Mouse (Mus musculus) liver, adult 2 months (tissue): ENCODE measurements around the gene Gtpbp3. TPM values are rescaled to one million over a fixed set of nuclear protein-coding genes. Genes with fewer than 3 reads are reported as not detected.

Experiments used
- DNase-seq: peaks from one replicate; pipeline ENCODE4 v3.0.0-alpha.2; 2011; ENCODE audit warnings: low read depth, low spot score; ENCODE audit errors: extremely low read depth
- H3K27ac ChIP-seq: fragments of 200-500 bp; replicated peaks from 2 replicates; pipeline ENCODE4 v1.5.1; 2012; ENCODE audit warnings: low read depth, mild to moderate bottlenecking, control low read depth, inconsistent platforms, low read length; ENCODE audit not compliant: insufficient read depth
- H3K27me3 ChIP-seq: fragments of 200-500 bp; 2 replicates; pipeline ENCODE4 v1.6.1; 2012; ENCODE audit warnings: mild to moderate bottlenecking, moderate library complexity, low read length, inconsistent platforms; ENCODE audit not compliant: control insufficient read depth, insufficient read depth
- H3K36me3 ChIP-seq: fragments of 200-500 bp; 2 replicates; pipeline ENCODE4 v1.6.1; 2012; ENCODE audit warnings: low read length, inconsistent platforms; ENCODE audit not compliant: control insufficient read depth, insufficient read depth
- H3K4me1 ChIP-seq: fragments of 200-500 bp; 2 replicates; pipeline ENCODE4 v1.6.1; 2011; ENCODE audit warnings: low read length; ENCODE audit not compliant: control insufficient read depth, insufficient read depth
- H3K4me3 ChIP-seq: fragments of 200-500 bp; 2 replicates; pipeline ENCODE4 v1.5.1; 2011; ENCODE audit warnings: low read depth, mild to moderate bottlenecking, control low read depth, low read length, moderate library complexity; ENCODE audit not compliant: insufficient read depth
- H3K79me2 ChIP-seq: fragments of 200-500 bp; 2 replicates; pipeline ENCODE4 v1.6.1; 2012; ENCODE audit warnings: inconsistent platforms, mild to moderate bottlenecking, low read length, moderate library complexity; ENCODE audit not compliant: control insufficient read depth, insufficient read depth
- H3K9ac ChIP-seq: fragments of 200-500 bp; 2 replicates; pipeline ENCODE4 v1.6.1; 2012; ENCODE audit warnings: low read depth, mild to moderate bottlenecking, control low read depth, inconsistent platforms, low read length
- CTCF ChIP-seq: fragments of 200-500 bp; IDR thresholded peaks from 2 replicates; pipeline ENCODE4 v1.5.1; 2011; ENCODE audit warnings: low read depth, low read length, control low read depth
- POLR2A ChIP-seq: fragments of 200-500 bp; IDR thresholded peaks from 2 replicates; pipeline ENCODE4 v1.6.1; 2011; ENCODE audit warnings: low read length, control low read depth; ENCODE audit not compliant: insufficient read depth; ENCODE audit errors: extremely low read depth
- WGBS: fragments of 180-500 bp; shearing (Covaris S2); methylation state at CpG from one replicate; pipeline ENCODE4 v1.1.7; 2018; 5-methylcytosine and 5-hydroxymethylcytosine counted together
- polyA plus RNA-seq: library from polyadenylated mRNA; depleted of rRNA; stranded (reverse); fragments of >200 nt; gene quantifications from 2 replicates; pipeline ENCODE4 v1.2.3, GENCODE M21; 2012
- total RNA-seq: library from RNA; depleted of rRNA; stranded (reverse); fragments of >200 nt; gene quantifications from 2 replicates; pipeline ENCODE4 v1.2.3, GENCODE M21; 2014

Gtpbp3 gene
- total and polyA plus RNA-seq, 2 experiments, result 11.6 to 15.5 TPM

GRCm38 (mm10) chr8:71476099-71476940, 11.6 kb upstream of the Gtpbp3 start:
- DNase-seq, result no peak
- WGBS, result under 1% methylated on average over 119 of the region's 121 CpGs

DNA sequence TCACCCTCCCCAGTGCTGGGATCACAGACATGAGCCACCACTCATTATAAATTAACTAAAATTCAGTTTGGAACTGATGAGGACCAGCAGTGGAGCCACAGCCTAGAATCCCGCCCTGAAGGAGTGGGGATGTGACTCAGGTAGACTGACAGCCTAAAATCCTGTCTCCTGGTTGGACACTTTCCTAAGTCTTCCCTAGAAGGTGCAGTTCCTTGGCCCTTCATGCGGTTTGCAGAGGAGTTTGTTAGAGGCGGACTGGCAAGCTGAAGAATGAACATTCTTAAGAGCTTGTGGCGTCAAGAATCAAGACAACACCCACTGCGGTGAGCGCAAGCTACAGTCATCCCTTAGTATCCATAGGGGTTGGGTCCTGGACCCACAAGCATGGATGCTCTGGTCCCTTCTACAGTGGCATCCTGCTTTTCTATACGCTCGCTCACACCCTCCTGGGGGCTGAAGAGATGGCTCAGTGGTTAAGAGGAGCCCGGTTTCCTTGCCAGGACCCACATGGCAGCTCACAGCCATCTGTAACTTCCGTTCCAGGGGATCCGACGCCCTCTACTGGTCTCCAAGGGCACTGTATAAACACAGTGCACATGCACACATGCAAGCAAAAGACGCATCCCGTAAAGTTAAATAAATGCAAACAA, 10.6 kb upstream of the Gtpbp3 start:
- no peak overlapping the region for H3K9ac ChIP-seq
- H3K4me1 ChIP-seq, result peaks cover 2% of the 10 kb centered on the region; the same call in 1 of the 2 replicates
- no peak for DNase-seq
- no peaks in the 10 kb centered on the region for H3K79me2 ChIP-seq
- H3K27ac ChIP-seq, result no peak overlapping the region
- no peaks in the 10 kb centered on the region for H3K27me3 ChIP-seq
- H3K36me3 ChIP-seq, result no peaks in the 10 kb centered on the region
- no peak for TF ChIP-seq POLR2A
- peak; percentile 63 for TF ChIP-seq CTCF
- no peak overlapping the region for H3K4me3 ChIP-seq
- 63% methylated on average over 14 of the region's 14 CpGs for WGBS

More at GRCm38 (mm10) chr8:71476099-71476940, 11.6 kb upstream of the Gtpbp3 start:
- Histone ChIP-seq H3K4me3 (peak overlapping the region; percentile 90), H3K27ac (peak overlapping the region; percentile 84), H3K4me1 (peaks cover 2% of the 10 kb centered on the region; the same call in 1 of the 2 replicates), H3K79me2 (no peaks in the 10 kb centered on the region), H3K9ac (peak overlapping the region; percentile 90), H3K27me3 (no peaks in the 10 kb centered on the region), H3K36me3 (no peaks in the 10 kb centered on the region)
- TF ChIP-seq POLR2A (no peak), CTCF (peak; percentile 29; the same call in 1 of the 2 replicates)

DNA sequence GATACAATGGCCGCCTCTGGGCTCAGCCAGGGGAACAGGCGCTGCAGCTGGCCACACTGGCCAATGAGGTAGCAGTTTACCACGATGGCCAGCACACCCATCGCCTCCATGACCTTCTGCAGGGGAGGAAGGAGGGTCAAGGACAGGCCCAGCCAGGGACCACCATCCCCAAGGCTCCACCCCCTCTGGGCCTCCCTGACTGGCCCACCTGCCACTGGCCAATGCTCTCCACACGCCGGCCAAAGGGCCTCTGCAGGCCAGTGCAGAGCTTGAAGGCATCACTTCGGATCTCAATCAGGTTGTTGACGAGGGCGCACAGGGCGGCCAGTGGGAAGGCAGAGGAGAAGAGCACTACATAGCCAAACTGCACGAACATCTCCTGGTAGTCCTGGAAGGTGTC, 9.0 kb upstream of the Gtpbp3 start:
- no peaks in the 10 kb centered on the region for H3K36me3 ChIP-seq
- H3K27ac ChIP-seq, result no peak overlapping the region
- TF ChIP-seq POLR2A, result no peak
- no peak for TF ChIP-seq CTCF
- no peaks in the 10 kb centered on the region for H3K27me3 ChIP-seq
- no peak overlapping the region for H3K9ac ChIP-seq
- H3K79me2 ChIP-seq, result no peaks in the 10 kb centered on the region
- peaks cover 2% of the 10 kb centered on the region; the same call in 1 of the 2 replicates for H3K4me1 ChIP-seq
- no peak overlapping the region for H3K4me3 ChIP-seq
- DNase-seq, result no peak
- WGBS, result 82% methylated on average over 11 of the region's 11 CpGs

GRCm38 (mm10) chr8:71483932-71484331, 4.0 kb upstream of the Gtpbp3 start:
- no peak overlapping the region for H3K4me3 ChIP-seq
- no peak overlapping the region for H3K9ac ChIP-seq
- no peaks in the 10 kb centered on the region for H3K36me3 ChIP-seq
- DNase-seq, result no peak
- H3K4me1 ChIP-seq, result peaks cover 3% of the 10 kb centered on the region; the same call in 1 of the 2 replicates
- TF ChIP-seq CTCF, result no peak
- TF ChIP-seq POLR2A, result no peak
- H3K27ac ChIP-seq, result no peak overlapping the region
- 64% methylated on average over 8 of the region's 8 CpGs for WGBS
- H3K27me3 ChIP-seq, result no peaks in the 10 kb centered on the region
- H3K79me2 ChIP-seq, result peaks cover 4% of the 10 kb centered on the region; the same call in 1 of the 2 replicates

- Histone ChIP-seq H3K27me3 (no peaks in the 10 kb centered on the region), H3K9ac (no peak overlapping the region), H3K27ac (no peak overlapping the region), H3K4me3 (no peak overlapping the region), H3K4me1 (peaks cover 6% of the 10 kb centered on the region), H3K36me3 (no peaks in the 10 kb centered on the region), H3K79me2 (peaks cover 6% of the 10 kb centered on the region; the same call in 1 of the 2 replicates)
- TF ChIP-seq POLR2A, result no peak
- TF ChIP-seq CTCF, result no peak
- no peak for DNase-seq
- 94% methylated on average over 19 of the region's 19 CpGs for WGBS
Measured at GRCm38 (mm10) chr8:71484736-71485135, 3.2 kb upstream of the Gtpbp3 start.
